Mouse (Mus musculus) granulocyte monocyte progenitor cell, adult 5-6 weeks (primary cell): ENCODE results near the gene Samd1. TPM values are rescaled to one million over a fixed set of nuclear protein-coding genes. Genes with fewer than 3 reads are reported as not detected.

Experiments
- ATAC-seq: replicated peaks from 2 replicates; pipeline ENCODE4 v1.8.0; 2016; ENCODE audit warnings: mild to moderate bottlenecking, moderate TSS enrichment, inconsistent platforms; ENCODE audit not compliant: poor library complexity, severe bottlenecking
- total RNA-seq, 2 experiments: library from RNA; stranded (forward) in 1 of 2; stranded (reverse) in 1 of 2; fragments of 200-712, 200-1000 nt in 1 of 2; fragments of >200 nt in 1 of 2; fragmentation: Nextera tagmentation in 1 of 2; gene quantifications; 2 replicates each; pipeline ENCODE4 v1.2.3; 2014 to 2017

Samd1 gene
- total RNA-seq (2014; fragmentation: Nextera tagmentation) (58.8 and 66.1 TPM in 2 replicates), total RNA-seq (2017) (37.5 and 60.0 TPM in 2 replicates)

- no peak for ATAC-seq
These were observed at the start of gene Samd1 for GRCm38 (mm10) chr8:83997511-83998141. TSS of gene Samd1 (plus strand) at chr8:83997672.

GRCm38 (mm10) chr8:83954749-83955105, 42.7 kb upstream of the Samd1 start:
- ATAC-seq, result no peak

GRCm38 (mm10) chr8:83955106-83955957, 42.1 kb upstream of the Samd1 start, which contains the start of the genes Gm10644 and Asf1b:
TSS of gene Gm10644 (minus strand) at chr8:83955205.
TSS of gene Asf1b (plus strand) at chr8:83955507.
- peak; percentile 88 for ATAC-seq

- ATAC-seq, result no peak; the same call in none of the 2 replicates
These were observed 41.6 kb upstream of the Samd1 start for GRCm38 (mm10) chr8:83955958-83956218.

GRCm38 (mm10) chr8:83956789-83957188, 40.7 kb upstream of the Samd1 start:
- ATAC-seq, result peak; percentile 52

GRCm38 (mm10) chr8:83964015-83964765, 33.3 kb upstream of the Samd1 start:
- ATAC-seq, result no peak

- no peak for ATAC-seq
These were observed 29.8 kb upstream of the Samd1 start for GRCm38 (mm10) chr8:83967701-83968100.

GRCm38 (mm10) chr8:83971121-83971520, 26.4 kb upstream of the Samd1 start:
- ATAC-seq, result no peak

- ATAC-seq, result no peak
These were observed 25.8 kb upstream of the Samd1 start for GRCm38 (mm10) chr8:83971661-83972060.

GRCm38 (mm10) chr8:83972150-83973120, 25.0 kb upstream of the Samd1 start, which contains the start of gene Prkaca:
TSS of gene Prkaca (plus strand) at chr8:83972993.
- peak; percentile 97 for ATAC-seq

- peak; percentile 6; the same call in 1 of the 2 replicates for ATAC-seq
These were observed 24.1 kb upstream of the Samd1 start for GRCm38 (mm10) chr8:83973161-83974031.

GRCm38 (mm10) chr8:83974521-83974920, 23.0 kb upstream of the Samd1 start:
- no peak for ATAC-seq

GRCm38 (mm10) chr8:83976101-83976630, 21.3 kb upstream of the Samd1 start:
- no peak for ATAC-seq

- ATAC-seq, result no peak
These were observed 20.6 kb upstream of the Samd1 start for GRCm38 (mm10) chr8:83976779-83977350.

- no peak for ATAC-seq
These were observed 19.8 kb upstream of the Samd1 start for GRCm38 (mm10) chr8:83977646-83978045.

GRCm38 (mm10) chr8:83978200-83978599, 19.3 kb upstream of the Samd1 start:
- ATAC-seq, result no peak

GRCm38 (mm10) chr8:83980250-83980649, 17.2 kb upstream of the Samd1 start:
- ATAC-seq, result no peak

- ATAC-seq, result no peak
These were observed 16.6 kb upstream of the Samd1 start for GRCm38 (mm10) chr8:83980845-83981244.
